Mouse (Mus musculus): Measurements from ENCODE around the gene Avp.

DNA sequence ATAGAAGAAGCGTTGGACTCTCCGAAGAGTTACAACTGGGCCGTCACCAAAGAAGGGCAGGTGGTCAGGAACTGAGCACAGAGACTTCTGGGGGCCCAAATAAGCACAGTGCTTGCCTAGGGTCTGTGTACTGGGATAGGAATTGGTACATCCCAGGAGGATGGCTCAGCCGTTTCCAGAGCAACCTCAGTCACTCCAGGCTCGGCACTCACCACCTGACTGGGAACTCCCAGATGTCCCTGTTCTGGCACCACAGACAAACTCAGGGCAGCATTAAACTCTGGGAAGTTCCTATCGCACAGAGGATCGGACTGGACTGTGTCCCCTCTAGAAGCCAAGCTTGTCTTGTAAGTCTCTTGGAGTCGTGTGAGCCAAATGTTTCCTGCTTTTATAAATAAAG is 17.4 kb downstream of the Avp start:
- TF ChIP-seq CTCF (IDR thresholded peaks at IDR 0.05; ENCODE audit: low read depth, low read length) (no peak), GATA1 (IDR thresholded peaks at IDR 0.05; ENCODE audit: borderline replicate concordance, low read length) (no peak), GATA2 (IDR thresholded peaks at IDR 0.05; ENCODE audit: borderline replicate concordance, low read depth, low read length) (no peak), TAL1 (conservative IDR thresholded peaks at IDR 0.05; ENCODE audit: low read depth, low read length) (no peak), POLR2AphosphoS5 (IDR thresholded peaks at IDR 0.05; ENCODE audit: insufficient replicate concordance, low read depth, low read length) (no peak)
